Mouse (Mus musculus) B cell, adult 2 months (primary cell): ENCODE measurements around the gene Tspan31.

Experiments used
- DNase-seq, 2 experiments: peaks; one replicate each; pipeline ENCODE4 v3.0.0; 2022

Gene Tspan31

DNA sequence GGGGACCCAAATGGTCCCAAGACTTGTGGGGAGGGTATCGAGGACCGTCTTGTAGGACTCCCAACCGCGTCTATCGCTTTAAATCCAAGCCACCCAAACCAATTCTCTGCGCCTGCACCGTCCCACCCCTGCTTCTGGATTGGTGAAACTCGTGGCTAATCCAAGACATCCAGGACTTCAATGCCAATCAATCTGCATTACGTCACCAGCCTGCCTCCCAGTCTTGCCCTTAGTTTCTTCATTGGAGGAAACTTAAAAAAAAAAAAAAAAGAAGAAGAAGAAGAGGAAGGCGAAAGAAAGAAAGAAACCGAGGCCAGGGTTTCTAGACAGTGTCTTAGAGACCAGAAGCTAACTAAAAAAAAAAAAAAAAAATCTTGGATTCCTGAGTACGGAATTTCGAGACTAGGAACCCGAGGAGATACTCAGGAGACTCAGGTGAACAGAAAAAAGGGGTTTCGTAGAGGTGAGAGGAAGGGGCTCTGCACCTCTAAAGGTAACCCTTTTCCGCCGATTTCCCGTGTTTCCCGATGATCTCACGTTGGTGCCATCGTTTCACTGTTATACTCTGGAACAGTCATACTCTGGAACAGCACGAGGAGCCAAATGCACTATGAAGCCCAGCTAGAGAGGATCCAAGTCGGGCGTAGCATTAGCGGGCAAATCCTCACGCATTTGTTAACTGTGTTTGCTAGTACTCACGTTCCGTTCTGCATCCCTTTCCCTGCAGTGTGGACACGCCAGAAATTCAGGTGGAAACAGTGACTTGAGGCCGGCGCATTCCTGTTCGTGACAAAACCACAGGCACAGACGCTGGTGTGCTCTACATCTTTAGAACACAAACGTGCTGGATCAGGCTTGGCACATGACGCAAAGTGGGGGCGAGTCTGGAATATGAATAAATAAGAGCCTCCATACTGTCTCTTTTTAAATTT, at the start of gene Tspan31:
Gene Tspan31 (minus strand): TSS at position 75 of the 932 bp plus-strand sequence.
- DNase-seq, result peak; percentile 52 to 63

GRCm38 (mm10) chr10:127119229-127119628, 49.2 kb upstream of the Tspan31 start:
- DNase-seq, result no peak

DNA sequence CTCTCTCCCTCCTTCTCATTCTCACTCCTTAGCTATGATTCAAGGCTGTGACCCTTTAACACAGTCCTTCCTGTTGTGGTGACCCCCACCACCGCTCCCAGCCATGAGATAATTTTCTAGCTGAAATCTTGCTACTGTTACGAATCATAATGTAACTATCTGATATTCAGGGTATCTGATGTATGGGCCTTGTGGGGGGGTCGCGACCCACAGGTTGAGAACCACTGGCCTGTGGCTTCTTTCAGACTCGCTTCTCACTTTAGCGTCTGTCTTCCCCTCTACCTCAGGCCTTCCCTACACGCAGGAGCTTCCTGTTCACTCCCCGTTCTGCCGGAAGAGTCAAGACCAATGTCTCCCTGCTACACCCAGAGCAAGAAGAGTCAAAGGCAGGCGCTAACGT, 48.4 kb upstream of the Tspan31 start:
- no peak for DNase-seq

DNA sequence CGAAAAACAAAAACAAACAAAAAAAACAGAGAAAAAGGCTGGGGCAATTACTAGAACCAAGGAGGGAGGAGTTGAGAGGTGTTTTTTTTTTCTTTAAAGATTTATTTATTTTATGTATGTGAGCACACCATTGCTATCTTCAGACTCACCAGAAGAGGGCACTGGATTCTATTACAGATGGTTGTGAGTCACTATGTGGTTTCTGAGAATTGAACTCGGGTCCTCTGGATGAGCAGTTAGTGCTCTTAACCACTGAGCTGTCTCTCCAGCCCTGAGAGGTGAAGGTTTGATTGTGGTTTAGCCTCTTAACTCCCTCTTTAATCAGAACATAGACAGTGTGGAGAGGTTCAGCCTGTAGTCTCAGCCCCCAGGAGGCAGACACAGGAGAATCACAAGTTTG, 45.0 kb upstream of the Tspan31 start:
- peak in 1 of 2 experiments; percentile 26 for DNase-seq

GRCm38 (mm10) chr10:127114408-127114807, 44.3 kb upstream of the Tspan31 start:
- DNase-seq, result no peak

DNA sequence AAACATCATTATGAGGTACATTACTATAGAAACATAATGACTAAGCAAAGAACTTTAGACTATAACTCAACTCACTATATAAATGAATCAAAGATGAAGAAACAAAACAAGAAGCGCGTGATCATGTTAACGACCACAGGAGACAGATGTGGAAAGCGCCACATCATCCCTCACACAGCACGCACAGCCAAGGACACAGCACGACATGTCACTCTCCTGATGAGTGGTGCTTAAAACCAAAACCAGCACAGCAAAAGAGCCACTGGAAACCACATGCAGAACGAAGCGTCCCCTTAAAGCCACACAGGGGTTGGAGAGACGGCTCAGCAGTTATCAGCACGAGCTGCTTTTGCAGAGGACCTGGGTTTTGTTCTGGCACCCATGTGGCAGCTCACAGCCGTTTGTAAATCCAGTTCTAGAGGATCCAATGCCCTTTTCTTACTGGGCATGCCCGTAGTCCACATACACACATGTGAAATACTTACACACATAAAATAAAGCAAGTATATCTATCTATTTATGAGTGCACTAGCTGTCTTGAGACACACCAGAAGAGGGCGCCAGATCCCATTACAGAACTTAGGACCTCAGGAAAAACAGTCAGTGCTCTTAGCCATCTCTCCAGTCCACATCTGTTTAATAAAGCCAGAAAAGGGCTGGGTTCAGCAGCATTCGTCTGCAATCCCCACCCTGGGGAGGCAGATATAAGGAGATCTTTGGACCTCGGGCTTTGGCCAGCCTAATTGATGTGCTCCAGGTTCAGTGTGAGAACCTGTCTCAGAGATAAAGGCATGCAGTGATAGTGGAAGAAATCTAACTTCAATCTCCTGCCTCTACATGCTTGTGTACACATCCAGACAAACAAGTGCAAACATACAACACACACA, 41.2 kb upstream of the Tspan31 start:
- no peak for DNase-seq

DNA sequence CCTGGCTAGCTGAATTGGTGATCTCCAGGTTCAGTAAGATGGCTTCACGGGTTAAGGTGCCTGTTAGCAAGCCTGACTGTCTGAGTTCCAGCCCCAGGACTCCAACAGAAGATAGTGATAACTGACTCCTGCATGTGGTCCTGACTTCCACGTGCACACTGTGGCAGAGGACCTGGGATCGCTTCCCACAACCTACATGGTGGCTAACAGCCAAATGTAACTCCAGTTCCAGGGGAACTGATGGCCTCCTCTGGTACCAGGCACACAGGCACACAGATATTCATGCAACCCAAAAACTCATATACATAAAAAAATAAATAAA, 38.2 kb upstream of the Tspan31 start:
- no peak for DNase-seq

DNA sequence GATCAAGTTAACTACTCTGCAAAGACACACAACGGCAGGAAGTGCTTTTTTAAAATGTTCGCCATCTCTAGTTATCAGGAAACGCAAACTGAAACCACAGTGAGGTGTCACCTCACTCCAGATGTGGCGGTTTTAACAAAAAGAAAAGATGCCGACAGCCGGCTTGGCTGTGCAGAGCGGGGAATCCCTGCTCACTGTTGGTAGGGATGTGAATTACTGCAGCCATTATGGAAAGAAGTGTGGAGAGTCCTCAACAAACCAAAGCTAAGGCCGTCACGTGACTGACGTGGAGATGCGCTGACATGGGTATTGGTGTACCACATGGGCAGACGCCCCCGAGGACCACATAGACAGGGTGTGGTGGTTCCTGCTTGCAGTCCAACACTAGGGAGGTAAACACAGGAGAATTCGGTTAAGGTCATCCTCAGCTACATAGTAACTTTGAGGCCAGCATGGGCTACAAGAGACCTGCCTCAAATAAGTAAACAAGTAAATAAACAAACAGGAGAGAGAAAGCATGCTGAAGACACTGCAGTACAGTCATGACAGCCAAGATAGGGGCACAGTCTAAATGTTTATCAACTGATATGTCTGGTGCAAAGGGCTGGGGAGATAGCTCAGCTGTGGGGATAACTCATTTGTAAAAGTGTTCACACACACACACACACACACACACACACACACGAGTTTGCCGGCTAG, 37.6 kb upstream of the Tspan31 start:
- DNase-seq, result peak; percentile 15 to 25

- DNase-seq, result no peak
These were observed 33.6 kb upstream of the Tspan31 start for GRCm38 (mm10) chr10:127103631-127104030.

DNA sequence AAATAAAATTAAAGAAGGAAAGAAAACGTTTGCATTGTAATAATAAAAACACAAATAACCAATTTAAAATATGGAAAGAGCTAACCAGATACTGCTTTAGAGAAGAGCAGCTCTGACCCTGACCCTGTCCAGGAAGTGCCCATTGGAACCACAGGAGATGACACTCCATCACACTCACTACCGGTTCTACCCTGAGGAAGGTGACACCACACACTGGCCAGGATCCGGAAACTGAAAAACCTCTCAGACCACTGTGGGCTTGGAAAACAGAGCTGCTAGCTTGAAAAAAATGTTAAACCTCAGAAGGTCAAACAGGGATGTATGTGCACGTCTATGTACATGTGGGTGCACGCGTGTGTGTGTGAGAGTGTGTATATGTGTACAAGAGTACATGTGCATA, 31.1 kb upstream of the Tspan31 start:
- DNase-seq, result no peak

DNA sequence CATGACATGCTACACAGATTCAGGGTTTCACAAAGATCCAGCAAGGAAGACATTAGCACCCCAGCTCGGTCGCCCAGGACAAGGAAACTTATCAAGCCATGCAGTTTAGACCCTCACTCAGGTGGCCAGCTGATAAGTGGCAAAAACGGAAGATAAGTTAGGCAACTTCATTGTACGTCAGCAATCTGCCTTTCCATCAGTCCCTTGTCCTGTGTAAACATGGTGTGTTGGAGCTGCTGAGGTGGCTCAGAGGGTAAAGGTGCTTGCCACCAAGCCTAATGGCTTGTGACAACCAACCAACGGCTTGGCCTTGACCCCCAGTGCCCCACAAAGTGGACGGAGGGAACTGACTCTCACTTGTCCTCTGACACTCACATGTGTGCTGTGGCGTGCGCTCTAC, 30.4 kb upstream of the Tspan31 start:
- DNase-seq, result no peak

GRCm38 (mm10) chr10:127099868-127100267, 29.8 kb upstream of the Tspan31 start:
- no peak for DNase-seq

DNA sequence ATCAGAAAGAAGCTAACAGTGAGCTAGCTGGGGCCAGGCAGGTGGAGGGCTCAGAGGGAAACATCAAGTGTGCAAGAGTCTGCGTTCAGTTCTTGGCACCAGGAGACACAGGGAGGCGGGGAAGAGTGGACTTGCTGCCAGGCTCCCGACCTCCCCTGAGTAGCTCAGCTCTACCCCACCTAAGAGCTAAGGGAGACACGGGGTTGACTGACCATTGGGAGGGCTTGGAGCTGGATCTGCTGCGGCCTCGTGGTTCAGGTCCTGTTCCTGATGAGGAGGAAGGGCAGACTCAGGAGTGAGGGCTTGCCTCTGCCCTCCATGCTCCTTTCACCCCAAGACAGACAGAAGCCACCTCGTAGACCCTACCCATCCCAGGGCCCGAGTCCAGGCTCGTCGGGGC, 29.1 kb upstream of the Tspan31 start:
- no peak for DNase-seq

- no peak for DNase-seq
These were observed 28.4 kb upstream of the Tspan31 start for GRCm38 (mm10) chr10:127098514-127098913.

DNA sequence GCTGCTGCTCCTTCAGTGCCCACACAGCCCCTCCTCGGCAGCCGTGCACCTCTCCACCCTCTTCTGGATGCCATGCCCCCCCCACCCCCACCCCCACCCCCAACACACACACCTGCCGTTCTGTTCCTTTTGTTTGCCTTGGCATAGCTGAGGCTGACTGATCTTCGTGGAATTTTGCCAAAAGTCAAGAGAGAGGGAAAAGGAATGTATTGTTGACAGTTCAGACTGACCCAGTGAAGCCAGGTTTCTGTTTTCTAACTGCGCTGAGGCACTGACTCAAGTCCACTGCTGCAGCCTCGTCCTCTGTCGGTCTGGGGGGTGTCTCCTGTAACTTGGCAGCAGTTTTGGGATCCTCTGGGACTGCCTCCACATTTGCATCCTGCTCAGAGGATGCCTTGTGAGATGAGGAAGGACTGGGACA, 24.3 kb upstream of the Tspan31 start:
- no peak for DNase-seq

DNA sequence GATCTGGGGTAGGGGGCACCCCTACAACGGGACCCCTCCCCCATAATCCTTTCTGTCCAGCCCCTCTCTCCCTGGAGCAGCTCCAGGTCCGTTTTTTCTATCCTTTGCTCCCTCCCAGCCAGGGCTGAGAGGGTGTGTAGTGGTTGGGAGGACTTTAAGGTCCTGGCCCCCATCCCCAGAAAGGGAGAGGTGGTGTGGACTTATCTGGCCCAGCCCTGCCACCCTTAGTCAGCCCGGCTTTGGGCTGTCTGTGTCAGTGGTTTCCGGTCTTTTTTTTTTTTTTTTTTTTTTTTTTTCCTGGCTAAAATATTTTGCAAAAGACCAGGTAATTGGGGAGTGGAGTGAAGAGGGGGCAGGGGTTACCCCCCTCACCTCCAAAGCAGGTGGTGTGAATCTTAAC, 22.7 kb upstream of the Tspan31 start:
- no peak for DNase-seq

- DNase-seq, result no peak
These were observed 21.7 kb upstream of the Tspan31 start for GRCm38 (mm10) chr10:127091507-127092396.

- no peak for DNase-seq
These were observed 20.7 kb upstream of the Tspan31 start for GRCm38 (mm10) chr10:127090560-127091411.

DNA sequence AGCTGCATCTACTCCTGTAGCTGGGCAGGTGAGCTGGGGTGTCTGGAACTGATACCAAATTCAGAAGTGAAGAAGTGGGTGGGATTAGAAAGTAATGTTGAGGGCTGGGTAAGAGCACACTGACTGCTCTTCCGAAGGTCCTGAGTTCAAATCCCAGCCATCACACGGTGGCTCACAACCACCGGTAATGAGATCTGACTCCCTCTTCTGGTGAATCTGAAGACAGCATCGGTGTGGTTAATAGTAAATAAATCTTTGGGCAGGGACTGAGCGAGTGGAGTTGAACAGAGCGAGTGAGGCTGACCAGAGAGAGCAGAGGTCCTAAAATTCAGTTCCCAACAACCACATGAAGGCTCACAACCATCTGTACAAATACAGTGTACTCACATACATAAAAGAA, 15.6 kb upstream of the Tspan31 start:
- no peak for DNase-seq

DNA sequence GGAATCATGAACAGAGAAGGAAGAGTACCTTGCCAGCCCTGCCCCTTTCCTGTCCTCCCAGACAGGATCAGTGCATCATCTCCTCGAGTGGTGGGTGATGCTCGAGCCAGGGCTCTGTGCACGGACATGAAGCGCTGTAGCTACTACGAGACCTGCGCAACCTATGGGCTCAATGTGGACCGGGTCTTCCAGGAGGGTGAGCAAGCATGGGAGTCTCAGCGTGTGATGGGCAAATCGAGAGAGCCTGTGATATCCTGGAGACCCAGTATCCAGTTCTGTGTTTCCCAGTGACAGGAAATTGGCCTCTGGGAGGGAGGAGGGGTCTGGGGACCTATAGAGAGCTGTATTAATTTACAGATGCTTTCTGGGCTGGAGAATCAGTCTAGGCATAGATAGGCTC, 15.0 kb upstream of the Tspan31 start:
- DNase-seq, result no peak

GRCm38 (mm10) chr10:127083915-127084306, 13.8 kb upstream of the Tspan31 start:
- DNase-seq, result no peak
